Mouse (Mus musculus) B cell, adult (primary cell): ENCODE measurements around the gene Slc4a1ap. TPM values are rescaled to one million over a fixed set of nuclear protein-coding genes. Genes with fewer than 3 reads are reported as not detected.

Experiments used
- total RNA-seq: library from RNA; stranded (reverse); gene quantifications from 4 replicates; pipeline ENCODE4 v1.2.4, GENCODE M21; 2023; ENCODE audit not compliant: inconsistent age

Slc4a1ap gene
- total RNA-seq = 75.1 to 77.4 TPM (median 75.4 TPM) in 4 replicates

DNA sequence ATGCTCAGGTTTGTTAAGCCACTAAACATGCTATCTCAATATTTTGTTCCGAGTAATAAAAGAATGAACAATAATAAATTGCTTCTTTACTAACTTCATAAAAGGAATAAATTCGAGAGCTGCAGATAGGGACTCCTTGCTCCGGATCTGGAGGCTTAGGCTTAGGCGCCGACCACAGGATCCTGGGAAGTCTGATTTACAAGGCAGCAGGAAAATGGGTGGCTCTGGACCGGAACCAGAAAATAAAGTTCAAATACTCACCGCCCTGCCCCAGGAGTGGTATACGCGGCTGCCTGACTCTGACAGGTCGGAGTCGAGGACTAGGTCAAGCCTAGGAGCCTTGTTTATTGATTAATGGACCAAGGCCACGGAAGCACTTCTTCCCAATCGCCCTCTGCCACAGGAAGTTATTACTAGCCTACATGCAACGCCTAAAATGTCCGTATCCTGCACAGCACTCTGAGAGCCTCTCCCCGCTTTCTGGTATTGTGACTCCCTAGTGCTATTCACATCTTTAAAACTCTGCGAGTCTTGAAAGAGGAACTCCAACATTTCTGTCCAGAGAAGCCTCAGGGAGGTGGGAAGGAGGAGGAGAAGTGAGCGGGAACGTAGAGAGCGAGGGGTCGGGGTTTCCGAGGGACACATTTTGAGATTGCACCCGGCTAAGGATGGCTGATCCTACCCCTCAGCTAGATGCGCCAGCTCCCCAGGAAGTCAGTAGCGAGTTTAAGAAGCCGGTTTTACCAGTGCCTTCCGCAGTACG lies at the start of gene Slc4a1ap:
Gene Slc4a1ap, plus strand, starts transcription at position 642 of the 763 bp plus-strand sequence.

DNA sequence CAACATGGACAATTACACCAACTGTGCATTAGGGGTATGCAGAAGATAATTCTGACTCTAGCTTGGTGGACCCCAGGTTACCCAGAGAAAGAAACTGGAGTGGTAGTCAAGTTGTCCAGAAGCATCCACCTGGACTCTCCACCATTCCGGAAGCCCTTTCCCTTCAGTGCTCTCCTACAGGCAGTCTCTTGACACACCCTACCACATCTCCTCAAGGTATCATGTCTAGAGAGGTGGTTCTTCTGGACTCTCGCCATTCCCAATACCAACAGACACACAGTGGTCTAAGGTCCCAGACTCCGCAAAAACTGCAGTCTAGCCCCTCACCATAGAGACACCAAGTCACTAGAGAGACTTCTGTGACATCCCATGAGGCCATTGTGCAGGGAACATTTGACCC lies 41.4 kb upstream of the Slc4a1ap start, which contains the start of gene 4930548H24Rik:
Gene 4930548H24Rik, plus strand, starts transcription at position 301 of the 400 bp plus-strand sequence.

GRCm38 (mm10) chr5:31494513-31495297 lies 32.1 kb upstream of the Slc4a1ap start, which contains the start of gene Gpn1:
Gpn1 (plus strand) TSS chr5:31494741.

GRCm38 (mm10) chr5:31527707-31528106 lies 912 bp downstream of the Slc4a1ap start, which contains the start of gene Supt7l:
Supt7l (minus strand) TSS chr5:31527807.

DNA sequence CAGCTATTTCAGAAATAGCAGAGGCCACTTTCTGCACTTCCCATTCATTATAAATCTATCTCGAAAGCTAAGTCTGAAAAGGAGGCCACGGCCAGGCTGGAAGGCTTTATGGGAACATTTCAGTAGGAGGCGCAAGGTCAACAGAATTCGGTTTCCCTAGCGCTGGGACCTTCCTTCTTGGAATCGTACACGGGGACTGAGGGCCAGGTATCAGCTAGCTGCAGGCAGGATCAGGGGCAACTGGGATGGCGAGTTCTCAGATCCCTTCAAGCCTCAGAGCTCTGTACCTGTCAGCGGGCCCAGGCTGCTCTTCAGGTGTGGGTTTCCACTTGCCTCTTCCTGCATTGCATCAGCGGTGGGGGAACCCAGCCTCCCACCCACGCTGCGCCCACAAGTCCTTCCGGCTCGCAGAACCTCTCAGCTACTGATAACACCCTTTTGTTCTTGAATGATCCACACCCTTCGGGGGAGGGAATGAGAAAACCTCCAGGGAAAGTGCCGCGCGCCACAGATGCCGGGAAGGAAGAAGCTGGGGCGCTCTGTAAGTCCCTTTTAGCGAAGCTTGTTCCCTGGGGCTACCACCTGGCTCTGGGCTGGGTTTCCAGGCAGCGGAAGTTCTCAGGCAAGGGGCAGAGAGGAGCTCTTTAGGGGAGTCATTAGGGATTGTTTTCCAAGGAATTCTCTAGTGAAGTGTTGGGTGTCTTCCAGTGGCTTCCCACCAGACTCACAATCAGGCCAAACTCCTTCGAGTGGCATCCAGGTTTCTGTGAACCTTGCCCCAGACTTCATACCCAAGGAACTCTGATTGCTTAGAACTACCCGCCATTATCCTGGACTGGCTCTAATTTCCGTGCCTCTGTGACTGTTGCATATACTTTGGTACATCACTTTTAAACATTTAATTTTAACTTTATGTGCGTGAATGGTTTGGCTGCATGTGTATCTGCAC lies 70.0 kb downstream of the Slc4a1ap start, which contains the start of gene Mrpl33:
Gene Mrpl33, plus strand, starts transcription at position 455 of the 949 bp plus-strand sequence.

Other genes starting within 250 kb of the Slc4a1ap start
- gene Ift172, start 235.9 kb upstream of the Slc4a1ap start, total RNA-seq = 41.2 to 51.7 TPM (median 48.7 TPM) in 4 replicates
- 1.00 to 4.6 TPM (median 2.9 TPM) in 4 replicates for gene Fndc4, start 230.9 kb upstream of the Slc4a1ap start, total RNA-seq
- gene Gckr, start 229.6 kb upstream of the Slc4a1ap start, total RNA-seq = 0.35 TPM in 1 of 4 replicates, not detected in the others
- 35.6 to 38.0 TPM (median 36.5 TPM) in 4 replicates for gene Zfp512, start 74.6 kb upstream of the Slc4a1ap start, total RNA-seq
- 1.6 to 2.4 TPM (median 1.9 TPM) in 4 replicates for gene 4930548H24Rik, start 41.3 kb upstream of the Slc4a1ap start, total RNA-seq
- gene Gpn1, start 32.3 kb upstream of the Slc4a1ap start, total RNA-seq = 49.8 to 59.9 TPM (median 54.2 TPM) in 4 replicates
- 24.9 to 32.1 TPM (median 27.0 TPM) in 4 replicates for gene Supt7l, start 812 bp downstream of the Slc4a1ap start, total RNA-seq
- 72.9 to 106 TPM (median 82.5 TPM) in 4 replicates for gene Mrpl33, start 69.9 kb downstream of the Slc4a1ap start, total RNA-seq
- gene Rbks, start 170.6 kb downstream of the Slc4a1ap start, total RNA-seq = 8.2 to 14.9 TPM (median 10.7 TPM) in 4 replicates
- 43.2 to 66.7 TPM (median 56.1 TPM) in 4 replicates for gene Babam2, start 170.7 kb downstream of the Slc4a1ap start, total RNA-seq